Mouse (Mus musculus): ENCODE measurements around the gene Dnmt1. TPM values are rescaled to one million over a fixed set of nuclear protein-coding genes. Genes with fewer than 3 reads are reported as not detected.

The Dnmt1 gene
- total and polyA plus RNA-seq, 3 experiments = 89.9 to 145 (median 121) TPM

DNA sequence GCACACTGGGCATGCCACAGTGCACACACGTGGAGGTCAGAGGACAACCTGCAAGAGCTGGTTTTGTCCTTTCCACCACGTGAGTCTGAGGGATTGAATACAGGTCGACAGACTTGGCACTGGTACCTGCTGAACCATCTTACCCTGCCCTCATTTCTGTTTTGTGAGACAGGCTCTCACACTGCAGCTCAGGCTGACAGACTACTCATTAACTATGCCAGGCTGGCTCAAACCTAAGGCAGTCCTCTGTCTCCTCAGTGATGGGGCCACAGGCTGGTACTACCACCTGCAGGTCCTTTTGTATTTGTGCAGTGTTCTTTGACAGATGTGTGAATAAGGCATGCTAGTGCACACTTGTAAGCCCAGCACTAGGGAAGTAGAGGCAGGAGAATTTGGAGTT is 35.4 kb upstream of the Dnmt1 start:
- in situ Hi-C loops (cut with MboI; ENCODE audit: low pct_ligation_motif_present, low pct_unique_long_range_greater_than_20kb, low sequenced_read_pairs) = no loop called here
- TF ChIP-seq RCOR1 (conservative IDR thresholded peaks at IDR 0.05; ENCODE audit: low read depth, low read length) (no peak), CTCF (conservative IDR thresholded peaks at IDR 0.05 in 1 of 2, IDR thresholded peaks at IDR 0.05 in 1 of 2; ENCODE audit: low read depth in 2 of 2, low read length in 2 of 2) (peak in 1 of 2 experiments; percentile 53; a peak in 2 of 4 replicates), BHLHE40 (IDR thresholded peaks at IDR 0.05; ENCODE audit: low read depth, low read length) (no peak), USF1 (IDR thresholded peaks at IDR 0.05; ENCODE audit: low read depth, low read length) (no peak), NRF1 (IDR thresholded peaks at IDR 0.05; ENCODE audit: low read depth, low read length) (no peak), JUN (IDR thresholded peaks at IDR 0.05; ENCODE audit: insufficient read depth, low read depth, low read length) (no peak), MAZ (IDR thresholded peaks at IDR 0.05; ENCODE audit: low read depth, low read length) (no peak), RAD21 (IDR thresholded peaks at IDR 0.05; ENCODE audit: low read depth, low read length) (peak; percentile 57), TCF12 (IDR thresholded peaks at IDR 0.05; ENCODE audit: low read depth, low read length) (no peak), JUND (conservative IDR thresholded peaks at IDR 0.05; ENCODE audit: low read depth, low read length) (no peak), MXI1 (IDR thresholded peaks at IDR 0.05; ENCODE audit: low read depth, low read length) (no peak), SMC3 (IDR thresholded peaks at IDR 0.05; ENCODE audit: low read depth, low read length) (peak; percentile 42)
- no peak for DNase-seq (ENCODE audit: extremely low read depth)
- Histone ChIP-seq H3K4me2 (ENCODE audit: insufficient read depth, low read depth, poor library complexity, severe bottlenecking) (no peak overlapping the region), H3K27ac (ENCODE audit: insufficient read depth, low read depth) (no peak overlapping the region), H3K9me3 (replicated peaks; ENCODE audit: low read length) (no peaks in the 10 kb centered on the region), H3K4me3 (replicated peaks in 1 of 3; ENCODE audit: low read depth in 2 of 3, low read length in 2 of 3, poor library complexity in 1 of 3) (no peak overlapping the region), H3K27me3 (replicated peaks) (no peaks in the 10 kb centered on the region), H3K36me3 (replicated peaks in 1 of 2; ENCODE audit: control insufficient read depth in 1 of 2, insufficient read depth in 1 of 2, low read length in 1 of 2) (no peaks in the 10 kb centered on the region), H3K9ac (ENCODE audit: insufficient read depth, low read depth) (no peak overlapping the region), H3K79me2 (replicated peaks; ENCODE audit: control insufficient read depth, extremely low read depth, insufficient read depth, poor library complexity, severe bottlenecking) (no peaks in the 10 kb centered on the region), H3K4me1 (ENCODE audit: control insufficient read depth in 1 of 2, insufficient read depth in 2 of 2) (peaks cover 0 to 34% of the 10 kb centered on the region in 2 experiments; a peak in 2 of 4 replicates)
- dilution Hi-C loops (cut with MboI; ENCODE audit: extremely low pct_ligation_motif_present, extremely low pct_unique_long_range_greater_than_20kb, low sequenced_read_pairs) = no loop called here

- dilution Hi-C loops (cut with MboI; ENCODE audit: extremely low pct_ligation_motif_present, extremely low pct_unique_long_range_greater_than_20kb, low sequenced_read_pairs) = no loop called here
- Histone ChIP-seq H3K4me1 (ENCODE audit: control insufficient read depth in 1 of 2, insufficient read depth in 2 of 2) (peaks cover 0 to 36% of the 10 kb centered on the region in 2 experiments; a peak in 2 of 4 replicates), H3K79me2 (replicated peaks; ENCODE audit: control insufficient read depth, extremely low read depth, insufficient read depth, poor library complexity, severe bottlenecking) (no peaks in the 10 kb centered on the region), H3K9ac (ENCODE audit: insufficient read depth, low read depth) (no peak overlapping the region), H3K4me2 (ENCODE audit: insufficient read depth, low read depth, poor library complexity, severe bottlenecking) (no peak overlapping the region), H3K27ac (ENCODE audit: insufficient read depth, low read depth) (no peak overlapping the region), H3K27me3 (replicated peaks) (no peaks in the 10 kb centered on the region), H3K36me3 (replicated peaks in 1 of 2; ENCODE audit: control insufficient read depth in 1 of 2, insufficient read depth in 1 of 2, low read length in 1 of 2) (no peaks in the 10 kb centered on the region), H3K9me3 (replicated peaks; ENCODE audit: low read length) (no peaks in the 10 kb centered on the region), H3K4me3 (replicated peaks in 1 of 3; ENCODE audit: low read depth in 2 of 3, low read length in 2 of 3, poor library complexity in 1 of 3) (no peak overlapping the region)
- DNase-seq (ENCODE audit: extremely low read depth) = no peak
- in situ Hi-C loops (cut with MboI; ENCODE audit: low pct_ligation_motif_present, low pct_unique_long_range_greater_than_20kb, low sequenced_read_pairs) = no loop called here
- no peak for TF ChIP-seq USF2 (conservative IDR thresholded peaks at IDR 0.05; ENCODE audit: low read depth, low read length)
These were observed 33.6 kb upstream of the Dnmt1 start for GRCm38 (mm10) chr9:20993165-20993898.

Measured in CH12.LX (cell line).